Mouse (Mus musculus): Measurements from ENCODE around the gene Dip2c. TPM values are rescaled to one million over a fixed set of nuclear protein-coding genes. Genes with fewer than 3 reads are reported as not detected.

The Dip2c gene
- total and polyA plus RNA-seq, 3 experiments = not detected

DNA sequence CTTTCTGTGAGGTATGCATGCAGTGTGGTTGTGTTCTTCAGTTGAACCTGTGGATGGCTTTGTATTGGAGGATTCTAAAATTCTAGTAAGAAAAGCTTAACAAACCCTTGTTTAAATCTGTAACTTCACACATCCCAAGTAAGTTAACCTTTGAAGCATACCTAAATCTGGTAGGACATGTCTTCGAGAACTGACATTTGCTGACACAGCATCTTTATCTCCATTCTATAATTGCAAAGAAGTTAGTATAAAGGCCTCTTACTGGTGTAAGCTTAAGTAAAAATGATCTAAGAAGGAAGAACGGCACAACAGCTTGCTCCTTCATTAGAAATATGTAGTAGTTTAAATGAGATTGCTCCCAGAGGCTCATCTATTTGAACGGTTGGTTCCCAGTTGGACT is 71.1 kb downstream of the Dip2c start:
- H3K9me3 ChIP-seq (replicated peaks; ENCODE audit: insufficient read depth, low read length) = no peaks in the 10 kb centered on the region
- no peak overlapping the region for H3K27ac ChIP-seq (ENCODE audit: control insufficient read depth, low read depth, low read length)
- no peaks in the 10 kb centered on the region for H3K36me3 ChIP-seq (ENCODE audit: control insufficient read depth in 1 of 2, insufficient read depth in 2 of 2, low read length in 2 of 2)
- peaks cover 0 to 2% of the 10 kb centered on the region in 2 experiments; a peak in 1 of 4 replicates for H3K27me3 ChIP-seq (ENCODE audit: control insufficient read depth in 1 of 2, insufficient read depth in 2 of 2, low read length in 2 of 2)
- H3K9ac ChIP-seq (ENCODE audit: control insufficient read depth, low read depth, low read length, poor library complexity, severe bottlenecking) = no peak overlapping the region
- H3K4me1 ChIP-seq (ENCODE audit: control insufficient read depth in 1 of 2, insufficient read depth in 2 of 2, low read length in 2 of 2) = no peaks in the 10 kb centered on the region
- no peak for DNase-seq (ENCODE audit: low read depth, low spot score)
- H3K79me2 ChIP-seq (ENCODE audit: control insufficient read depth, insufficient read depth, low read length, poor library complexity) = no peaks in the 10 kb centered on the region
- no peak overlapping the region for H3K4me3 ChIP-seq (ENCODE audit: control insufficient read depth in 1 of 2, insufficient read depth in 1 of 2, low read depth in 2 of 2, low read length in 2 of 2)
- TF ChIP-seq MAX (IDR thresholded peaks at IDR 0.05; ENCODE audit: low read length) (no peak), KAT2A (conservative IDR thresholded peaks at IDR 0.05; ENCODE audit: low read depth, low read length) (no peak), MAFK (IDR thresholded peaks at IDR 0.05; ENCODE audit: borderline replicate concordance, low read depth, low read length) (peak; percentile 56; the same call in 1 of the 2 replicates)

DNA sequence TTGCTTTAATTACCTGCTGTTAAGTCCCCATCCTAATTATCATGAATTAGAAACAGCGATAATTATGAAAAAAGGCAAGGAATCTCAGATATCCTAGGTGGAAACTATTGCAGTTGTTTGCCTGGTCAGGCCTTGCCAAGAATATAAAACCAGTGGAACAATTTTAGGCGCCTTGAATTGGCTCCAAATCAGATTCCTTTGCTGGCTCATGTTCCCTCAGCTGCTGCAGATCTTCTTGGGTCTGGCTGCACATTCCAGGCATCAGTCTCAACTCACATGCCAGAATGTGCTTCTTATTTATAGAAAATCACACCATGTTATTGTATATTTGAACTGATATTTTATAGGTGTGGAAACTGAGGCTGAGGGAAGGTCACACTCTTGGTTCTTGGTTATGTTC is 74.3 kb downstream of the Dip2c start:
- TF ChIP-seq POLR2AphosphoS2 (IDR thresholded peaks at IDR 0.05; ENCODE audit: low read length) (no peak), MAFK (IDR thresholded peaks at IDR 0.05; ENCODE audit: borderline replicate concordance, low read depth, low read length) (no peak), CTCF (IDR thresholded peaks at IDR 0.05 in 2 of 3, conservative IDR thresholded peaks at IDR 0.05 in 1 of 3; ENCODE audit: control insufficient read depth in 1 of 3, insufficient read depth in 1 of 3, low read depth in 2 of 3, low read length in 3 of 3, poor library complexity in 1 of 3, severe bottlenecking in 1 of 3) (no peak), MXI1 (IDR thresholded peaks at IDR 0.05; ENCODE audit: low read depth, low read length) (no peak), CHD2 (IDR thresholded peaks at IDR 0.05; ENCODE audit: low read length) (no peak)
- Histone ChIP-seq H3K27me3 (ENCODE audit: control insufficient read depth in 1 of 2, insufficient read depth in 2 of 2, low read length in 2 of 2) (peaks cover 0 to 1% of the 10 kb centered on the region in 2 experiments; a peak in 1 of 4 replicates), H3K9me3 (replicated peaks; ENCODE audit: insufficient read depth, low read length) (no peaks in the 10 kb centered on the region), H3K79me2 (ENCODE audit: control insufficient read depth, insufficient read depth, low read length, poor library complexity) (no peaks in the 10 kb centered on the region), H3K9ac (ENCODE audit: control insufficient read depth, low read depth, low read length, poor library complexity, severe bottlenecking) (no peak overlapping the region), H3K36me3 (ENCODE audit: control insufficient read depth in 1 of 2, insufficient read depth in 2 of 2, low read length in 2 of 2) (no peaks in the 10 kb centered on the region), H3K4me1 (ENCODE audit: control insufficient read depth in 1 of 2, insufficient read depth in 2 of 2, low read length in 2 of 2) (no peaks in the 10 kb centered on the region), H3K27ac (ENCODE audit: control insufficient read depth, low read depth, low read length) (no peak overlapping the region), H3K4me3 (ENCODE audit: control insufficient read depth in 1 of 2, insufficient read depth in 1 of 2, low read depth in 2 of 2, low read length in 2 of 2) (no peak overlapping the region)
- DNase-seq (ENCODE audit: low read depth, low spot score) = no peak

DNA sequence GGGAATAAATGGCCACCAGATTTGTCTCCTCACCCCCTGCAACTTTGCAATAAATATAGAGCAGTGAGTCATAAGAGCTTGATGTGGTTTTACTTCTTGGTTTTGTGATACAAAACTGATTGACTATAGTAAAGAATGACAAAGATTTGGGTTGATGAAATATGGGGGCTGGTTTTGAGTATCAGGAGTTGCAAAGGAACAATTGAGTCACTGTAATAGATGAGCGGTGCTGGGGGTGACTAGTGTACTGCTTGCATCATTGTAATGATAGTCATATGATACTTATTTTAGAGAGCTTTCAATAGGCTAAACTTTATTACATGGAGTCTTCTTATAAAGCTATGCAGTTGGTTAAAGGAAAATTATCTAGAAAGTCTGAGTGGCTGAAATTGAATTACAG is 77.6 kb downstream of the Dip2c start:
- TF ChIP-seq BHLHE40 (IDR thresholded peaks at IDR 0.05; ENCODE audit: borderline replicate concordance, low read depth, low read length) (no peak), ZKSCAN1 (IDR thresholded peaks at IDR 0.05; ENCODE audit: low read depth, low read length) (no peak), HCFC1 (IDR thresholded peaks at IDR 0.05; ENCODE audit: low read depth, low read length) (no peak), SIN3A (IDR thresholded peaks at IDR 0.05; ENCODE audit: low read length) (no peak), NELFE (IDR thresholded peaks at IDR 0.05; ENCODE audit: low read depth, low read length) (no peak), TAL1 (IDR thresholded peaks at IDR 0.05; ENCODE audit: low read length) (no peak), ELF1 (IDR thresholded peaks at IDR 0.05; ENCODE audit: low read depth, low read length) (no peak), CHD2 (IDR thresholded peaks at IDR 0.05; ENCODE audit: low read length) (no peak), ETS1 (IDR thresholded peaks at IDR 0.05; ENCODE audit: low read depth, low read length) (no peak)
- H3K79me2 ChIP-seq (ENCODE audit: control insufficient read depth, insufficient read depth, low read length, poor library complexity) = no peaks in the 10 kb centered on the region
- DNase-seq (ENCODE audit: low read depth, low spot score) = no peak
- H3K4me3 ChIP-seq (ENCODE audit: control insufficient read depth in 1 of 2, insufficient read depth in 1 of 2, low read depth in 2 of 2, low read length in 2 of 2) = no peak overlapping the region
- H3K4me1 ChIP-seq (ENCODE audit: control insufficient read depth in 1 of 2, insufficient read depth in 2 of 2, low read length in 2 of 2) = no peaks in the 10 kb centered on the region
- H3K9ac ChIP-seq (ENCODE audit: control insufficient read depth, low read depth, low read length, poor library complexity, severe bottlenecking) = no peak overlapping the region
- no peaks in the 10 kb centered on the region for H3K9me3 ChIP-seq (replicated peaks; ENCODE audit: insufficient read depth, low read length)
- H3K36me3 ChIP-seq (ENCODE audit: control insufficient read depth in 1 of 2, insufficient read depth in 2 of 2, low read length in 2 of 2) = no peaks in the 10 kb centered on the region
- H3K27me3 ChIP-seq (ENCODE audit: control insufficient read depth in 1 of 2, insufficient read depth in 2 of 2, low read length in 2 of 2) = peaks cover 0 to 1% of the 10 kb centered on the region in 2 experiments; a peak in 1 of 4 replicates
- no peak overlapping the region for H3K27ac ChIP-seq (ENCODE audit: control insufficient read depth, low read depth, low read length)
